Mouse (Mus musculus): Measurements from ENCODE around the gene Gm37240.

DNA sequence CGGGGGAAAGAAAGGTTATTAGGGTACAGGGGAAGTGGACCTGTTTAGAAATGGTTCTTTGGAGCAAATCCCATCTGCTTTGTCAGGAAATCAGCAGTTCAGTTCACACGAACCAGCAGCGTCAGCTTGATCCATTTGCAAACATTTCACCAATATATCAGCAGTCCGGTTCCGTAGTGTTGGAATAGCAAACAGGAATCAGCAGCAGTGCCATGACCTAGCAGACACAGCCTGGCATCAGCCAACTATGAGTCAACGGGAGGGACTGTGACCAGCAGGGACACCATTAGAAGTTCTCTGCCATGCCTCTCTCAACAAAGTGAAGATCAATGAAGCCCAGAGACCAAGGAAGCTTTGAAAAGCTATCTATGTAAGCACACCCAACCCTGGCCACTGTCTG, 1267.6 kb downstream of the Gm37240 start:
- TF ChIP-seq CTCF (IDR thresholded peaks at IDR 0.05; ENCODE audit: insufficient read depth, low read depth, low read length): no peak
- TF ChIP-seq POLR2A (IDR thresholded peaks at IDR 0.05; ENCODE audit: insufficient read depth, low read depth, low read length): no peak

Data from olfactory bulb, adult 2 months (tissue).